Mouse (Mus musculus) testis, postnatal 14 days (tissue): Measurements from ENCODE around the gene Zfp715.
"Not testable (repeated sequence)": the region's sequence is repeated elsewhere in the genome, so short reads cannot be mapped to it uniquely, and the experiment has no call there.

Source experiments
- DNase-seq: peaks from one replicate; pipeline ENCODE4 v3.0.0; 2021; ENCODE audit warnings: low spot score

Zfp715 gene

DNA sequence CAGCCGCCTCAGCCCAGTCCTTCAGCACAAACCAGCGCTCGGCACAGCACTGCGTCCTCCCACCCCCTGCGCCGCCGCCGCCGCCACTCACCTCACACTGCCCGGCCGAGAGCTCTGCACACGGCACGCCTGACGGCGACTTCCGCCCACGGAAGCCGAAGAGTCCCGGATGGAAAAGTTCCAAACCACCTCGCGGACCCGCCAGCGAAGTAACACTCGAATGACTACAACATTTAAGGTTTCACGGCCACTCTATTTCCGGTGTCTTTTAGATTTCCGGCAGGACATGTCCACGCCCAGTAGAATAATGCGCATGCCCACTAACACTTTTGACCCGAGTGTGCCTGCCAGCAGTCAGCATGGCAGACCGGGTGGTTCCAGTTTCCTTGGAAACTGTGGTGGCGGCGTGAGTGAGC, at the start of gene Zfp715:
Gene Zfp715 (minus strand): TSS at position 282 of the 416 bp plus-strand sequence.
- DNase-seq: peak; percentile 93

GRCm38 (mm10) chr7:43362021-43362420, 48.9 kb upstream of the Zfp715 start:
- no peak for DNase-seq

DNA sequence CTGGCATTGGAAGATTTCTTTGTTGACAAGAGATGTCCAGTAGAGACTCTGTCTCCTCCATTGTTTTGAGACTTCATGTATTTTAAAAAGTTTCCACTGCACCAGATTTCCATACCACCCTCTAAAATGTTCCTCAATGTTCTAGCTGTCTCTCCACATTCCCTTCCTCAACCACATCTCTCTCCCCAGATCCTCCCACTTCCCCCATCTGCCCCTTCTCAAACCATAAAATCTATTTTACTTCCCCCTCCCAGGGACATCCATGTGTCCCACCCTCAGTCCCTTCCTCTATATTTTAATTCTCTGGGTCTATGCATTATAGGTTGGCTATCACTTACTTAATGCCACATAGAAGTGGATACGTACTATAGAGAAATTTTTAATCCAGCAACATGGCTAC, 48.3 kb upstream of the Zfp715 start:
- DNase-seq: no peak

GRCm38 (mm10) chr7:43358556-43358955, 45.5 kb upstream of the Zfp715 start:
- DNase-seq: no peak

GRCm38 (mm10) chr7:43354893-43355835, 42.1 kb upstream of the Zfp715 start:
- DNase-seq: no peak

DNA sequence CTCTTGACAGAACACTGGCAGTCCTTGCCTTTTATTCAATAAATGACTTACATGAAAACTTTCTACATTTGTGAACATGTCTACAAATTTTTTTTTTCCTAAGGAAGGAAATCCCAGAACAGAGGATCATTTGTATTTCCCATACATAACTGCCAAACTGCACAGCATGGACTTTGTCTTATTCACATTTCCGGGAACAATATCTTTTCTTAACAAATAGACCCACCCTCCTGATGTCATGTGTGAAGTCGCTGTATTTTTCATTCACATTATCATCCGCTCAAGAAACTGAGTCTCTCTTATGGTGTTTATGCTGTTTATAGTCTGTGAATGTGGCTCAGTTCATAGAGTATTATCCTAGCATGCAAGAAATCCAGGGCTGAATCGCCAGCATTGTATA, 40.7 kb upstream of the Zfp715 start:
- DNase-seq: no peak

DNA sequence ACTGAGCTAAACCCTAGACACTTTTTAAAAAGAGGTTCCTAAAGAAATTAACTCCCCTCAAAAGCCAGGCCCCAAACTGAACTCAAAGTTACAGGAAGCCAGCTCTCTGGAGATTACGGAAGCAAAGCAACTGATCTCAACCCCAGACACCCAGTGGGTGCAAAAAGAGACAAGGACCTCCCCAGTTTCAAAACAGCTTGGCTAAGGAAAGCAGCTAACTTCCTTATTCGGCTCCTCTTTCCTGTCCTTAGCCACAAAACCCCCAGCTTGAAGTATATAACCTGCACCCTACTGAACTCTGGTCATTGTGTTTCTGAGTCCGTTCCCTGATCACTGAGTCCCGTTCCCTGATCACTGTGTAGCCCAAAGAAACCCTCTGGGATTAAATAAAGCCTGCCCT, 40.0 kb upstream of the Zfp715 start:
- no peak for DNase-seq

DNA sequence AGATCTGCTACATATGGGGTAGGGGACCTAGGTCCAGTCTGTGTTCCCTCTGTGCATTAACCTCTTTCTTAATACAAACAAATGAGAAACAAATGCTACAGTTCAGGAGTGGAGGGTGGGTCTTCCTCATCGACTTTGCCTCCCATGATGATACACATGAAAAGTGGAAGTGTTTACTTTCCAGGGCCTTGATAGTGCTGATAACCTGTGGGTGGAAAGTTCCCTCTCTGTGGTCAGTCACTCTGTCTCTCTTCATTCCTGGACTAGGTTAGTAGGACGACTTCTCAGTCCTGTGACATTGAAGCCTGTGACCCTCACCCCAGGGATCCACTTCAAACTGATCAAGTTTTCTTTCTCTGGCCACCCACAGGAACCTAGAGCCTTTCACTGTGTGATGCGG, 38.1 kb upstream of the Zfp715 start, which contains the start of gene Siglecf:
Gene Siglecf (plus strand): TSS at position 188 of the 400 bp plus-strand sequence.
- DNase-seq: no peak

DNA sequence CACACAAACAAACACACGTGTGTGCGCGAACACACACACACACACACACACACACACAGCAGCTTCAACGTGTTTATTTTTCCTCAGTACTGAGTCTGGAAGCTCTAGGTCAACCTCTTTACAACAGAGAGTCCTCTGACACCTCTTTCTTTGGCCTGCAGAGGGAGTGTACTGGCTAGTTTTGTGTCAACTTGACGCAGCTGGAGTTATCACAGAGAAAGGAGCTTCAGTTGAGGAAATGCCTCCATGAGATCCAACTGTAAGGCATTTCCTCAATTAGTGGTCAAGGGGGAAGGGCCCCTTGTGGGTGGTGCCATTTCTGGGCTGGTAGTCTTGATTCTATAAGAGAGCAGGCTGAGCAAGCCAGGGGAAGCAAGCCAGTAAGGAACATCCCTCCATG, 36.5 kb upstream of the Zfp715 start:
- DNase-seq: not testable (repeated sequence)

DNA sequence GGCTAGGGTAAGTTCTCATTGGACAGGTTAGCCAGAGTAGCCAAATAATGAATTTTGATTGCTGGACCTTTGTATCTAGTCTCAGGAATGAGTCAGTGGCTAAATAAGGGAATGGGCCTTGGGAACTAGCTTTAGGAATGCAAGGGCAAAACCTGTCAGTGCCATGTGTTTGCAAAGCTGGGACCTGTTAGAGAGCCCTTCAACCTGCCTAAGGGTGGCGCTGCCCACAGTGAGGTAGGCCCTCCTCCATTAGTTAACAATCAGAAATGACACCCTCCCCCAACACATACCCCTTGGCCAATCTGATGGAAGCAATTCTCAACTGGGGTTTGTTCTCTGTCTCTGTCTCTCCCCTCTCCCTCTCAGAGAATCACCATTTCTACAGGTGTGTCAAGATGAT, 33.5 kb upstream of the Zfp715 start:
- DNase-seq: no peak

- no peak for DNase-seq
Measured at GRCm38 (mm10) chr7:43346148-43346547, 33.1 kb upstream of the Zfp715 start.

- no peak for DNase-seq
Measured at GRCm38 (mm10) chr7:43344491-43344890, 31.4 kb upstream of the Zfp715 start.

DNA sequence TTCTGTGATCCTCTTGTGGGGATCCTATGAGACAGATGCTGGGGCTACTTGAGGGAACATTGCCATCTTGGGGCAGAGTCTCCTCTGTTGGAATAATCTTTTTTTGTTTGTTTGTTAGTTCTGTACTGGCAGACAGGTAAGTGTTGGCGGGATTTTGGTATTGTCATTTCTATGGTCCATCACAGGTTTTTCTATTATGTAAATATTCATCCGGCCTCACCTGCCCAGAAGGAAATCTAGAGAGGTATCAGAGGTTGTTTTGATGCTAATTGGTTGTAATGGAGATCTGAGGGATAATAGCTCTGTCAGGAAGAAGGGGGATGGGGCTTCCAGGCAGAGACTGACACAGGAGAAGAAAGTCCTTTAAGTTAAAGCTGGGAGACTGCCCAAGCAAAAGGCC, 30.9 kb upstream of the Zfp715 start:
- no peak for DNase-seq

- DNase-seq: no peak
Measured at GRCm38 (mm10) chr7:43343191-43343590, 30.1 kb upstream of the Zfp715 start.

DNA sequence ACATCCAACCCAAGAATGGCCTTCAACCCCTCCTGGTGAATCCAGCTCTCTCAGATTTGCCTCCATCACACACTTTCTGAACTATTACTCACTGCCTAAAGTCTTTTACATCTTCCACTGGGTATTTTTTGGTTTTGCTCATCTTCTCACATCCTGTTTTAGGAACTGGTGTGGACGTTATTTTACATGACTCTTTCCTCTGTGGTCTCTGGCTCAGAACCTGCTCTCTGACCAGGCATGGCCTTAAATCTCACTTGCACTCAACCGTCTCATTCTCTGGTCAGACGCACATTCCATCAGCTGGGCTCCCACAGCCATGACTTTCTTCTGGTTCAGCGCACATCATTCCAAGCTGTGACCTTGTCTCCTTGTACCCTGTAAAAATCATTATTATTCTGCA, 27.7 kb upstream of the Zfp715 start:
- DNase-seq: no peak

GRCm38 (mm10) chr7:43333899-43334298, 20.8 kb upstream of the Zfp715 start:
- DNase-seq: no peak

DNA sequence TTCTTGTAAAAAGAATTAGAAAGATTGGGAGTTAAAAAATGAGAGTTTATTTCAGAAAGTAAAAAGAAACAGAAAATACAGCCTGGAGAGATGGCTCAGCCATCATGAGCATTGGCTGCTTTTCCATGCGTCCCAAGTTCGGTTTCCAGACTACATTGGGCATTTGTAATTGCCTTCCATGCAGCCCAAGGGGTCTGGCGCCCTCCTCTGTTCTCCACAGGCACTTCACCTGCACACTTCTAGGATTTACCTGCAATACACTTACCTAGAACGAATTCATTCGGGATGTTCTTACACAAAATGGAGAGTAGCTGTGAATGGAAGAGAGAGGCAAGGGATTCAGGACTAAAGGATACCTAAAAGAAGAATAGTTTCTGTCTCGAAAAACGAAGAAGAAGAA, 20.1 kb upstream of the Zfp715 start:
- DNase-seq: no peak

DNA sequence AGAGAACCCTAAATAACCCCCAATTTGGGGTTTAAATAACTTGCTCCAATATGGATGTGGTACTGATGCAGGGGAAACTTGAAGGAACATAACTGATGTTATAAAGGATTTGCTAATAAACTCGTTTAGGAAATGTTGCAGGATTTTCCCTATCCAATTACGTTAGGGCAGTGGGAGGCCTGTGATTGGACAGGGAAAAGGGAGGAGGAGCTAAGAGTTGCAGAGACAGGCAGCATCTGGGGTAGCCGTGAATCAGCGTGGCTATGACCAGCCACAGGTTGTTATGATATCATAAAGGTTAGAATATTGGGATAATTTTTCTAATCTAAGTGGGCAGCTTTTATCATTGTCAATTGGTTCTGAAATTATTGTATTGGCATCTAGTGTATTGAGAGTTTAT, 15.0 kb upstream of the Zfp715 start:
- DNase-seq: no peak

DNA sequence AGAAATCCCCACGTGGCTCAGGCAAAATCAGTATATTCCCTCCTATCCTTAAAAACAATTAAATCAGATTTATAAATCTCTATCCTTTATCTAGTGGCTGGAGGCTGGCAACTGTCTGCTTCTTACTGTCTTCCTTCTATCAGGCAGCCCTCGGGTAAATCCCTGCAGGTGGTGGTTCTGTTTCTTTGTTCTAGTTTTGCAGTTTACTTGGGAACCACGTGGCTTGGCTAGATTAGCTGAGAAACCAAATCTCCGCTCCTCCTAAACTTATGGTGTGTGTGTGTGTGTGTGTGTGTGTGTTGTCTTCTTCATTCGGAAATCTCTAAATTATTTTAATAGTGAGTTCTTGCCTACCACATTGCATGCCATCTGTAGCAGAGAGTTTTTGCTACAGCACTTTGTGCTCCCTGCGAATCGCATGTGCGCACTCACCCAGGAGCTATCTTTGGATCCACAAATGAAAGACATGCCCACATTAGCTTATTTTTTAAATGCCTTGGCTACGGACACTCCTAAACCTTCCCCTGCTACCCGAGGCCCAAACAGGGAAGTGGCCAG, 13.2 kb upstream of the Zfp715 start:
- no peak for DNase-seq

DNA sequence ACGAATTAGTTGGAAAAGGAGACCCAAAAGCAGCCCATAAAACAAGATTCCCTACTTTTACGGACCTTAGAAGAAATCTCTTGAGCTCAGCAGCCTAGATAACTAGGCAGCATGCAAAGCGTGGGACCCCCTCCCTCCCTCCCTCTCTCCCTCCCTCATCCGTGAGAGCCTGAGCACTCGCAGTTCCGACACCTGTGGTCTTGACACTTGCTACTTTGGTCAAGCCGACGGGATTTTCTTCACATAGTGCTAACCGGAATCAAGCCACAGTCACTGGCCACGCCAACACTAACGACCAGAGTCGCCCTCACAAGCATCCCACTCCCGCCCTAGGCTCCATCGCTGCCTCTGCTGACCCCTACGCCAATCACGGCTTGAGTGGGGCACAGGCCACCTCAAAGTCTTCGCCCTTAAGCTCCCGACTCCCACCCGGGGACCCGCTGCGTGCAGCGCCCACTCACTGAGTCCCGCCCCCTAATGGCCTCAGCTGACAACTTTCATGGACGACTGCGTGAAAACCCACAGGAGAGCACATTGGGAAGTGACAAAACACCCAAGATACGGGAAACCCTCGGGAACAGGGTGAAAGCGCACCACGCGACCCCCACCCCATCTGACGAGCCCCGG, 595 bp downstream of the Zfp715 start:
- DNase-seq: no peak

- no peak for DNase-seq
Measured at GRCm38 (mm10) chr7:43311632-43312031, 1.5 kb downstream of the Zfp715 start.

DNA sequence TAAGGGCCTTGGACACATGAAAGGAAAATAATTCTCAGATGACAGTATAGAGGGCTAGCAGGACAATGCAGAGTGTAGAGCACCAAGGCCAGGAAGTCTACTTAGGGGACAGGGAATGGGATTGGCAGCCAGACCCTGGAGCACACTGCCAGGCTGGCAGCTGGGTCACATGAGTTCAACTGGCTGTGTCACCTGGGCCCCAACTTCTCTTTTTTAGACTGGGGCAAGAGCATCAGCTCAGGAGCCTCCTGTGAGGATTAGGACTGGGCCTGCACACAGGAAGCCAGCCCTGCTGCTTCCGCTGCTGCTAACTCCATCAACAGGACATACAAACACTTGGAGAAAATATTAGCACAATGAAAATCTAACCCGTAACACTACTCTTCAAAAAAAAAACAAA, 4.0 kb downstream of the Zfp715 start:
- DNase-seq: no peak

DNA sequence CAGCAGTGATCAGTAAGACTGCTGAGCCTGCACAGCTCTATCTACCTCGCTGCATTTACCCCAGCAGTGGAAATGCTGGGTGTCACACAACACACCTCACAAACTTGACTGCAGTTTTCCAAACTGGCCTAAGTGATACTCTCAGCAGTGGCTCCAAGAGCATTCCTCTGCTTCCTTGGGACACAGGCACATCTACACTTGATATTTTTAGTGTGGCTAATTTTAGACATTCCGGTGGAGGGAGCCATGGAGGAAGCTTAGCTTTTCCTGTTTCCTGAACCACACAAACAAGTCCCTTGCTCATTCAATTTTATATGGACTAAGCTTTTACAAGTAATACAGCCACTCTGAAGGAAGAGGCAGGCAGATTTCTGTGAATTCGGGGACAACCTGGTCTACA, 7.9 kb downstream of the Zfp715 start:
- no peak for DNase-seq
